Mouse (Mus musculus): ENCODE results near the gene Rock2.

Gene Rock2

DNA sequence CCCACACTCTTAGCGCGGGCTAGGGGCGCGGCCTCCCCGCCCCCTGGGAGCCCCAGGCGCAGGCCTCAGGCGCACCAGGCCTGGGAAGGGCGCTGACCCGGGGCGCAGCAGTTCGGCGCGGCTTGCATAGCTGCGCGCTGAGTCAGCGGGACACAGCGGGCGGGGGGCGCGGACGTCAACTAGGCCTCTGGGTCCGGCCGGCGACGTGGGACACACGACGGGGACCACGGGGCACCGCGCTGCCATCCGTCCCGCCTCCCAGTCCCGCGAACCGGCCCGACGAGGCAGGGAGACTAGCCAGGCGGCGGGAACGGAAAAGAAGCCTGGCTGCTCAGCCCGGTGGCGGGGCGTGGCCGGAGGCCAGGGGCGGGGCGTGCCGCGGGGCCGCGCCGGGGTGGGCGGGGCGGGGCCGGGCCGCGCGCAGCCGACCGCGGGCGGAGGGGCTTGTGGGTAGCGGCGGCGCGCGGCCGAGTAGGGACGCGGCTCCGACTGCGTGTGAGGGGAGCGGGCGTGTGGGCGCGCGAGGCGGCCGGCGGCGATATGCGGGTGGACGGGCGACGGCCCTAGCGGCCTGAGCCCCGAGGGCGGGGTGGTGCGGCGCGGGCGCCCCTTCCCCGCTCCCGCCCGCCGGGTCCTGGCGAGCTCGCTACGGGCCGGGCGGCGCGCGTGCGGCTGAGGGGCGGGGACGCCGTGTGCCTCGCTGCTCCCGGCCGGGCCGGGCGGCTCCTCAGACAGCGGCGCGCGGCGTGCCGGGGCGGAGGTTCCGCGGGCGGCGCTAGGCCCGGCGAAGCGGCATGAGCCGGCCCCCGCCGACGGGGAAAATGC is at the start of gene Rock2:
Gene Rock2 (plus strand): TSS at position 500 of the 825 bp plus-strand sequence.
- peak; percentile 88 to 96 for DNase-seq (ENCODE audit: inconsistent age in 2 of 2, low spot score in 1 of 2)

DNA sequence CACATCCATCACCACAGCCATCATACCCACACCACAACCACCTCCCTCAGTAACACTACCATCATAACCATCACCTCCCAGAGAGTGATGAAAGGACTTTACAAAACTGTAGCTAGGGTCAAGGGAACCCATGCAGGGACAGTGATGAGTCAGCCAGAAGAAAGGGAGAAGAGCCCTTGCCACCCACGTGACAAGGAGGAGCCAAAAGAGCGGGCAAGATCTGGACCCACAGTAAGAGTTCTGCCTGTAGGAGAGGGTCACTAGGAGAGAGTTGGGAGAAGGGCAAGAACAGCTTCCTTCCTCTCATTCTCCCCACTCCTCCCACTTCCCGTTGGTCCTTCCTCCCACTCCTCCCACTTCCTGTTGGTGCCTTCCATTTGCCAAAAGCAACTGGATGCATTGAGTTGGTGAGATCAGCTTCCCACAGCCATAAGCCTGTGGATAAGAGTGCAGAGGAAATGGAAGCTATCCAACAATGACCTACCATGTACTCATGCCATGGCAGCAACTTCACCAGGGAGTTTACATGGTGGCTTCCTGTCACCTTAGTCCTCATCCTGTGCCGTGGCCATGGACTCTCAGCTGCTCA is 47.4 kb upstream of the Rock2 start:
- peak in 1 of 2 experiments; percentile 73 for DNase-seq (ENCODE audit: inconsistent age in 2 of 2, low spot score in 1 of 2)

DNA sequence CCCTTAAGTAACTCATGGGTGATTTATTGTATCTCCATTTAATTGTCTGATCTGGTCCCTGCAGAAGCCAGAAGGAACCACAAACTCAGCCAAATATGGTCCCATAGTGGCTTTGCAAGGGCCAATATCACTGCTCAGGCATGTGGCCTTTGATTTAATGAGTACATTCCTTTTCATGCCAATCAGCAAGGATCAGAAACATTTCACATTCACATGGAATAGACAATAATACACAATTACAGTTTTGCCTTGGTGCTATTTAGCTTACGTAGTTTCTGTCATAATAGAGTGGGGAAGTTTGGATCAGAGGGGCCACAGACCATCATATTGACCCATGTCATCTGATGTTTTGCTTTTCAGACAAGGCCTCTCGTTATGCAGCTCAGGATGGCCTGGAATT is 46.2 kb upstream of the Rock2 start:
- DNase-seq (ENCODE audit: inconsistent age in 2 of 2, low spot score in 1 of 2) = no peak

DNA sequence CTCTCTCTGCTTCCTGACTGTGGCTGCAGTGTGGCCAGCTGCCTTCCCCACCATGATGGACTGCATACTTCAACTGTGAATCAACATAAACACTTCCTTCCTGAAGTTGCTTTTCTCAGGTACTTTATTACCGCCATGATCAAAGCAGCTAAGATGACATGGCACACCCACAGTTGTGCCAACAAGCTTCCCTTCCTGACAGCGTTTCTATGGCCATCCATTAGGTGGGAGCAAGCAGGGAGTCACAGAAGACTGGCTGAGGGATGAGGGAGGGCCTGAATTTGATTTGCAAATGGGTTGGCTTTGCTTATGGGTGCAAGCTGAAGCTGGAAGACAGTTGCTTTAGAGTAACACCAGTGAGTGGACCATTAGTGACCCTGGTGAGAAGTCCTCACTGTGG is 44.9 kb upstream of the Rock2 start:
- DNase-seq (ENCODE audit: inconsistent age in 2 of 2, low spot score in 1 of 2) = no peak

DNA sequence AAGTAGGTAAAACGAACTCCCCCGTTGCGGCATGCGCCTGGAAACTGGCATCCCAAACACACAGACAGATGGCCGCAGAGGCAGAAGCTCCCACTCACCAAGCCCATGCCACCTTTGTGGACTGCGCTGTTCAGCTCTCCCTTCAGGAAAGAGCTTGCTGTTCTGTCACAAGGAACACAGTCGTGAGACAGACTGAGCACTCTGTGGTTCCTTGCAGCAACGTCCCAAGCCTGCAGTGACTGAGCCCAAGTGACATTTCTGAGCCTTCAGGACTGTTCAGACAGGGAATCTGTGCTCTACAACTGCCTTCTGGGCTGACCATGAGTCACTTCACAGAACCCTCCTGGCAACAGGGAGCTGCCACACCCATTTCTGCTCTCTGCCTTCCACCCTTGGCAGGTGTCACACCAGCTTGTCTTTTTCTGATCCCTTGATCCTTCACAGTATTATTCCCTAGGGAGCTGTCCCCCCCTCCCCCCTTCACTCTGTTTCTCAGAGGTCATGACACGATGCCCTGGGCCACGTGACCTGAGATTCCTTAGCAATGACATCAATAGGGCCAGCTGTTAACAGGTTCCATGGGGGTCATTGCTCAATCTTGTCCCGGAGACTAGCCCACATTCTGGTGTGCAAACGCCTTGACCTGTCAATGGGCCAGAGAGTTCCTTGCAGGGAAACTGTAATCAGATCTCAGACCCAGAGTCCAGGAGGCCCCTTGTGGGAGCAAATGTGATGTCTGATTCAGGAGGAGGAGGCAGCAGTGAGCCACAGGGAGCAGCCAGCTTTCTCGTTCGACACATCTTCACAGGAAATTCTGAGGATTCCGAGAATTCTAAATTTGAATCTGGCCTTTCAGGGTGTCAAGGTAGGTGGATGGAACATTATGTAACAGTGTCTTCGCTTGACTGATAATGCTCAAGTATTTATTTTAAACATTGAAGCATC is 44.0 kb upstream of the Rock2 start:
- DNase-seq (ENCODE audit: inconsistent age in 2 of 2, low spot score in 1 of 2) = peak; percentile 69 to 91

DNA sequence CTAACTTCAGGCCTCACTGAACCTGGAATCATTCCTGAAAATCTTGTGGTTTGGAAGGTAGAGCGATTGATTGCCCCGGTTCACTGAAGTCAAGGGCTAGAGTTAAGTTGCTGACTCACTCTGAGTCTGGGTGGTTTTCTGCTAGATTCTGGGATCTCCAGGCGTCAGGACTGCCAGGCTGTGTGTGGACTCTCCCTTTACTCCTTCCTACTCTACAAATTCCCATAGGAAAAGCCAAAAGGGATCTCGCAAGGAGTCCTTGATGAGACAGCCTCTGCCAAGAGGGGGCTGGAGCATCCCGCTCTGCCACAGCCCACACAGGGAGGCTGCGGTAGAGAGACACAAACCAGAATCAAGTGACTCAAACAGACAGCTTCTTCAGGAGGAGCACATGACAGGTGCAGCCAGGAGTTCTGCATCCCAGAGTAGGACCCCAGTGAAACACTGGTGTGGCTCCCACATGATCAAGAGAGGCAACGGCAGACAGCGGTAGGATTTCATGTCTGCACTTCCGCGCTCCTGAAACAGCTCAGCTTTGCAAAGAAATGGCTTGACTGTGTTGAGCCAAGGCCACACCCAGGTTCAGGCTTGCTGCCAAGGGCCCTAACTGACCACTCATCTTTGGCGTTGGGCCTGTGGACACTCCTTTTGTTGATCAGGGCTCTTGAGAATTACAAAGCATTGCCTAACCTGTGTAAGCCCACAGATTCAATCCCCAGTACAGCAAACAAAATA is 41.1 kb upstream of the Rock2 start:
- DNase-seq (ENCODE audit: inconsistent age in 2 of 2, low spot score in 1 of 2) = peak; percentile 90 to 96

DNA sequence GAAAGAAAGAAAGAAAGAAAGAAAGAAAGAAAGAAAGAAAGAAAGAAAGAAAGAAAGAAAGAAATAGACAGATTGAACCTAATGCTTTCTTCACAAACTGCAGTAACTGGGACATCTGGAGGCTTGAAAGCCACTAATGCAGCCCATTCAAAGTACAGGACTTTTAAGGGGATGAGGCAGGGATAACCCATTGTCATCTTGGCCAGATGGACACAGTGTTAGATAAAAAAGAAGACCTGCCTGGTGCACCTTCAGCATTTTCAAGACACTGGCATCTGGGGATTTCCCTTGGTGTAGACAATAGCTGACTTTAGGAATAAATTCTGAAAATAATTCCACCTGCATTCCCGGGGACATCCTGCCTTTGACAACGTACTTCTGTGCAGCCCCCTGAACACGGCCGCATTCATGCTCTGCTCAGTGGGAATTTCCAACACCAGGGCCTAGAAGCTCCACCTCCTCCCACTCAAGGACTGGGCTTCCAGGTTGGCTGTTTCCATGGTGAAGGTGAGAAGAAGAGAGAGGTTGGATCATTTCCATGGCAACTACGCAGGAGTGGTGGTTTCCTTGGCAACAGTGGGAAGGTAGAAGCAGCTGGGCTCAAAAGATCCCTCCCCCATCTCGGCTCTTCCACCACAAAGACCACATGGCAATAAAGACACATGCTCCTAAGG is 38.9 kb upstream of the Rock2 start:
- DNase-seq (ENCODE audit: inconsistent age in 2 of 2, low spot score in 1 of 2) = no peak

DNA sequence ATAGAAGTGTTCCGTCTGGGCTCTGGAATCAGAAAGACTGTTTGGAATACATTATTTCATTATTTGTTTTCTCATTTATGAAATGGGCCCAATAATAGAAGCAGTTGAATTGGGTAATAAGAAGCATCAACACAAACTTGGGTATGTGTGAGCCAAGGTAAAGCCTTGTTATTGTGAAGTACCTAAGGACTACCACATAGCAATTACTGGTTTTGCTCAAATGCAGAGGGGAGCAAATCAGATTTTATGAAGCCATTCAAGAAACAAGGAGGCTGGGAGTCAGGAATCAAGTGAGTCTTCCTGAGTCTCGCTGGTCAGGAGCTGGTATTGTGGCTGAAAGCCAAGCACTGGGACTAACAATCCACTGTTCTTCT is 38.4 kb upstream of the Rock2 start:
- no peak for DNase-seq (ENCODE audit: inconsistent age in 2 of 2, low spot score in 1 of 2)

DNA sequence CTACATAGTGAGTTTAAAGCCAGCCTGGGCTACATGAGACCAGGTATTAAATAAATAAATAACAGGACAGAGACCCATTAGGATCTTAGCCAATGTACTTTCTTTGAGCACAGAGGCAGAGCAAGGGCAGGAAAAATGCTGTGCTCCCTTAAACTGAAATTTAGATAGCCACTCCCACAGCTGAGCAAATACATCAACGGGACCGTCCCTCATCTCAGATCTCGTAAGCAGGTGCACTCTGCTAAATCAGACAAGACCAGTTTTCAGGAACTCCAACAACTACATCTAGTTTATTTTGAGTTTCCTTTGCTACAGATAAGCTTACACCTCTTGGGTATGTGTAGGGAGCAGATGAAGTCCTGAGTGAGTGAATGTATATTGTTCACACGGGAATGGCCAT is 36.6 kb upstream of the Rock2 start:
- DNase-seq (ENCODE audit: inconsistent age in 2 of 2, low spot score in 1 of 2) = no peak

DNA sequence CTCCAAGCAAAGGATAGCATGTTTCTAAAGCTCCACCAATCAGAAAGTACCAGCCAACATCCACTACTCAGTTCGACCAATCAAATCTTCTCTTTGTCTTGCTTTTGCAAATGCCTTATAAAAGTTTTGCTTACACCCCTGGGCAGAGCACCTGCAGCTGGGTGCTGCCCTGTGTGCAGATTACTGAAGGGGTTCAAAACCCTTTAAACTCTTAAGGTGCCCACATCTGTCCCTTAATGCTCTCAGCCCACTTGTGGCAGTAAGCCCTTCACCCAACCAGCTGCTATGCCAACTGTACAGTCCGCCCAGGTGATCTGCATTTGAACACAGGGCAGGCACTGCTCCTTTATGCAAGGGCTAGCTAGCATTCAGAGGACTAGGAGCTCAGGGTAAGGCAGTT is 34.9 kb upstream of the Rock2 start:
- no peak for DNase-seq (ENCODE audit: inconsistent age in 2 of 2, low spot score in 1 of 2)

DNA sequence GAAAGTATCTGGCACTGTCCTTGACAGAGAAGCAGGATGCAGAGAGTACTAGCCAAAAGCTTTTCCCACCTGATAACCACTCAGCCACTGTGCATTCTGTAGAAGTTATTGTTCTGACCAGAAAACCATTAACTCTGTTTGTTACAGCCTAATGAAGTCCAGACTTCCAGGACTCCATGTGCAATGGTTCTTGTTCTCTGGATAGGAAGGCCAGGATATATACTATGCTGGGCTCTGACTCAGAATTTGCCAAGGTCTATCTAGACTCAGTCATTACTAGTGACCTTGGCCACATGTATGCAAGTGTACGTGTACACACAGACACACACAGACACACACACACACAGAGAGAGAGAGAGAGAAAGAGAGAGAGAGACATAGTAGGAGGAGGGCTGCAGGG is 34.2 kb upstream of the Rock2 start:
- peak in 1 of 2 experiments; percentile 60 for DNase-seq (ENCODE audit: inconsistent age in 2 of 2, low spot score in 1 of 2)

DNA sequence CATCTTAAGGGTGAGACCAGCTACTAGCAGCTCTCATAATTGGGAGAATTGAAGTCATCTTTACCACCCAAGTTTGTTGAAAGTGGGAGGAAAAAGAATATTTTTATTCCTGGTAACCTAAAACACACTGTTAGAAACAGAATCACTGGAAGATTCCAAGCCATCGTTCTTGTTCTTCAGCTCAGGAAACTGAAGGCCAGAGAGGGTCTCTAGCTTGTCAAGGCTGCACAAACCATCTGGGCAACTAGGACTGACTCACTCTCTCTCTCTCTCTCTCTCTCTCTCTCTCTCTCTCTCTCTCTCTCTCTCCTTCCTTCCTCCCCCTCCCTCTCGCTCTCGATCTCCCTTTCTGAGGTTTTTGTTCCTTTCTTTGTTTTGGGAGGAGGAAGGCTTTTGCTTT is 33.7 kb upstream of the Rock2 start:
- DNase-seq (ENCODE audit: inconsistent age in 2 of 2, low spot score in 1 of 2) = no peak

DNA sequence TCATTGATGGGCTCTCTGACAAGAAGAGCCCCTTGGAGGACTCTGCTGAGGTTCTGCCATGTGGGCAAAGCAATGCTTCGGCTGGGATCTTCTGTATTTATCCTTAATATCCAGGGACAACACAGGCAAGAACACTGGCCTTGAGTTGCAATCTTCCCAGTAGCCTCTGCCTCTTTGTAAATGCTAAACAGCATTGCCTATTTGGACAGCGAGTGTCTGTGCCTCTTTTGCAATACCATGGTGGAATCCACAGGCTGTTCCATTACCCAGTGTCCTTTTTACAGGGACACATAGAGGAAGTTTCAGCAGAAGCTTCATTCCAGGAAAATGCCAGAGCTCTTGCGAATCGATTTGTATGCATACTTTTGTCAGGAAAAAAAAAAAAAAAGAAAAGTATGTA is 30.2 kb upstream of the Rock2 start:
- peak; percentile 74 to 80 for DNase-seq (ENCODE audit: inconsistent age in 2 of 2, low spot score in 1 of 2)

DNA sequence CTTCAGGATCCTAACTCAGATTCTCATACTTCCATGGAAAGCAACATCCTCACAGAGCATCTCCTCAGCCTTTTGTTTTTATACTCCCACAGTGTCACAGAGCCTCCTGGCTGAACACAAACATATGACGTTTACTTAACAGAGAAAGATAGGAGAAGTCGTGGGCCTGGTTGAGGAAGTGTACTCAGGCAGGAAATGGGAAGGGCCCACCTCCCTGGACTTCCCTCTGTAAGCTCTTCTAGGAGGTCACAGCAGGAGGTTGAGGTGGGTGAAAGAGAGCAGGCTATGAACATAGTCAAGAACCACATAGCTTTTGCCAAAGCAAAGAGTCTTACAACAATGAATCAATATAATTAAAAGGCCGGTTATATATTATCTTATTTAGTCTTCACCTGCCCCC is 28.8 kb upstream of the Rock2 start:
- no peak for DNase-seq (ENCODE audit: inconsistent age in 2 of 2, low spot score in 1 of 2)

DNA sequence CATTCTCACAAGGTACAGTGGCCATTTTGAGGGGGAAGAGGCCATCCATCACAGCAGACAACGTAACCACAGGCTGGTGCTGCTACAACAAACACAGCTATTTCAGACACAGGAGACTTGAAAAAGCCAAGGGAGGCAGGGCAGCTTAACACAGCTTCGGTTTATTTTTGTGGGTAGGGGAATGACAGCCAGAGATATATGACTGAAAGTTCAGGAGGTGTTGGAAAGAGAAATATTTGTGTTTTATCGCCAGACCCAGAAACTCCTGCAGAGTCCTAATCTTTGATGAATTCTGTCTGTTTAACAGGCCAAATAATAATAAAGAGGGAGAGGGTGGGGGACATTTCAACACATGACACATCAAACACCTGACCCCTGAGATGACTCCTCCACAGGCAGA is 28.2 kb upstream of the Rock2 start:
- DNase-seq (ENCODE audit: inconsistent age in 2 of 2, low spot score in 1 of 2) = no peak

DNA sequence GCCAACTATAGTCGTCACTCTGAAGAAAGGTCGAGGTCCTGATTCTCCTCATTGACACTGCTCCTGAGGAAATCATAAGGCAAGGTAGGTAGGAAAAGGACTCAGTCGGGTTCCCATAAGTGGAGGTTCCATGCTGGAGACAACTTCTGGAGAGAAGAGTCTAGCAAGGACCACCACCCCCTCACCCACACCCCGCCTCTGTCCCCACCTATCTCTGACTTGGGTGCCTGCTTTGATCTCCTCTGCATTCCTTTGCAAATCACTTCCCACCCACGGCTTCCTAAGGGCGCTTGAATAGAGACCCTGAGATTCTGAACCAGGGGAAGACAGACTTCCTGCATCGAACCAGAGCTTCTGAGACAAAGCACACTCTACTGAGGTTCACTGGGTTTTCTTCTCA is 27.4 kb upstream of the Rock2 start:
- no peak for DNase-seq (ENCODE audit: inconsistent age in 2 of 2, low spot score in 1 of 2)

DNA sequence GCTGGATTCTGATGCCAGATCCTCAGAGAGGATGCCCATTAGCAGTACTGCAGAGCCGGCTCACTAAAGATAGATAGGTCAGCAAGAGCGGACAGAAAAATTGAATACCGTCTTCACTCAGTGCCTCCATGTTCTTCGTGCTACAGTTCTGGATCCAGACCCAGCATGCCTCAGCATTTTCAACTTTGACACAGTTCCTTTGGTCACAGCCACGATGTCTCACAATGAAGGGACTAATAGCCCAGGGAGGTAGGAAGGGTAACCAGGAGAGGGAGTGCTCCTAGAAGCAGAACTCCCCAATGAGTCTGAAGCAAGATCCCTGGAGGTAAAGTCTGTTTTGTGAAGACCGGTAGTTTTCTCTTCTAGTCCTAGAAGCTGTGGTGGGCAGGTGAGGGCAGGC is 26.1 kb upstream of the Rock2 start:
- no peak for DNase-seq (ENCODE audit: inconsistent age in 2 of 2, low spot score in 1 of 2)

DNA sequence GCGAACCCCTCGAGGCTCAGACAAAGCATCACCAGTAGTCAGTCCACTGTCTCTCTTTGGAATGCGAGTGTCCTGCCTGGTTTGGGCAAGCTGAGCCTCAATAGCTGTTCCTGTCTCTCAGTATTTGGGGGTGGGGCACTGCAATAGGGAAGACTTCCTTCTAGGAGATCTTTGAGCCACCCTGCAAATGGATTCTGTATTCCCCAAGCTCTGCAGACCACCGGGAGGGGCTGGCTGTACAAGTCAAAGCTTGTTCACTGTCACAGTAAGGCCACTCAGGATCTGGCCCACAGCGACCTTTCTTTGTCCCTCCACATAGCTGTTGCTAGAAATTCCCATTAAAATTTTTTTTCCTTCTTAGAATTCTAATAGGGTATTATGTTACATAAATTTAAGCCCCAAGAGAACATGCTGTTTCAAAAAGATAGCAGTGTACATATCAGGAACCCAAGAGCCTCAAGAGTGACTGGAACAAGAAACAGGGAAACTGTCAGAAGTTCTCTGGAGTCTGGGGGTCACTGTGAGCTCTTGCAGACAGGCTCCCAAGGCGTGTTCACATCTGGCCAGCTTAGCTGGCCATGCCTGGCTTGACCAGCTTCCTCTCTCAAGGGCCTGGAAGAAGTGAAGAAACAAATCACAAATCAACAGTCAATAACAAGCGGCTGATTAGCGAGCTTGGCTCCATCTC is 25.5 kb upstream of the Rock2 start:
- peak in 1 of 2 experiments; percentile 42 for DNase-seq (ENCODE audit: inconsistent age in 2 of 2, low spot score in 1 of 2)

DNA sequence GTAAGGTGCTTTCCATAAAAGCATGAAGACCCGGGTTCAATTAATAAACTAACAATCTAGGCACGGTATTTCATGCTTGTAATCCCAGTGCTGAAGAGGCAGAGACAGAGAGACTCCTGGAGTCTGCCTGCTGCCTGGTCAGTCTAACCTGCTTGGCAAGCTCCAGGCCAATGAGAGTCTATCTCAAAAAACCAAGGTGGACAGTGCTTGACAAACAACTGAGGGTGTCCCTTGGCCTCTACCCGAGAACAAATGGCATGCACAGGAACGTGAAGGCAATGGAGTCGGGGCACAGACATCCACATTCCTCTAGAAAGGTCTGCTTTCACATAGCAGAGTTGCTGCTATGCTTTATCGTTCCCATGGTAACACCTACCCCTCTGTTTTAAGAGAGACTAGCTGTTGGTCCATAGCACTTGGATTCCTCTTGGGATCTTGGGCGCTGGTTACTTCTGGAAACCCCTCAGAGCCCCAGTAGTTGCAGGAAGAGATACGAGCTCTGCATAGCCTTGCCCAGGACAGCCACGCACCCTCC is 24.8 kb upstream of the Rock2 start:
- DNase-seq (ENCODE audit: inconsistent age in 2 of 2, low spot score in 1 of 2) = no peak

Measured in adrenal gland, adult (tissue).